Mouse (Mus musculus) liver, embryonic 14.5 days (tissue): ENCODE data around the gene Gjd3.

Experiments used
- CTCF ChIP-seq: IDR thresholded peaks from 2 replicates; pipeline ENCODE4 v1.5.1; 2016; ENCODE audit warnings: antibody characterized with exemption, low read depth, control low read depth
- EP300 ChIP-seq: IDR thresholded peaks from 2 replicates; pipeline ENCODE4 v1.6.1; 2016; ENCODE audit warnings: antibody characterized with exemption, low read depth

DNA sequence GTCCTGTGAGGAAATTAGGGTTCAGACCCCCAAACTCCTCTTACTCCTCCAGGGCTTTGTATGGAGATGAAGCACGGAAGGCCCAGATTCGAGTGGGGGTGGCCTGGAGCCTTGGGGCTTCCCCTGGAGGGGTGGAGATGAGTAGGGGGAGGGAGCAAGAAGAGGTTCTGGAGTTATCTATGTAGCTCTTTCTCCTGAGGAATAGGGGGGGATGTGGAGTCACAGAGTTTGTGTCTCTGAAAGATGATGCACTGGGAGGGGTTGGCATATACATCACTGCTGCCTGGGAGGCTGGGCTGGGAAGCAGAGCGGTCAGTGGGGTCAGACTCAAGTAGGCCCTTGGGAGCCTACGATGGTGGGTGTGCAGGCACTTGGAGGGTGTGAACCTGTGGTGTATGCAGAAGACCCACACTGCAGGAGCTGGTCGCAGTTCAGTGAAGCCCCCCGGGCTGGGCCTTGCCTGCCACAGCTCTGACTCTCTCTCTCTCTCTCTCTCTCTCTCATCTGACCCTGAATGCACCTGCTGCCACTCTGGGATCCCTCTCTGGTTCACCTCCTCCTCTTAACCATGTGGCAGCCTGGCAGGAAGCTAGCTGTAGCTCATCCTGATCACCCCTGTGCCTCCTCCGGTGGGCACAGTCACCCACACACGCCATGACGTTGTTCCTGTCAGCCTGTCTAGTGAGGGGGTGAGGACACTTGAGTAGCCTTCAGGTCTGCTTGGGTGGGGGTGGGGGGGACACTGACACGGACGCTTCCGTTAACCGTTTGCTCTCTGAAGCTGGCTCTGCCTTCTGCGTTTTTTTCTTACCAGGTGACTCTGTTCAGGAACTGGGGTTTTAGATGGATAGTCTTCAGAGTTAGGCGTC is 43.5 kb downstream of the Gjd3 start:
- TF ChIP-seq EP300 (no peak), CTCF (no peak)
